Mouse (Mus musculus): ENCODE data around the gene Plin4.

Gene Plin4

GRCm38 (mm10) chr17:56051369-56051768, 58.2 kb downstream of the Plin4 start:
- no peak for DNase-seq

All from right cerebral cortex, postnatal 14 days (tissue).